8 mouse cellular contexts compared by ENCODE assay signal in genomic region chr1:134556671-134557218, GRCm38 (mm10). TPM values are rescaled to one million over a fixed set of nuclear protein-coding genes. Genes with fewer than 3 reads are reported as not detected.
DNase-seq lines count a peak whose midpoint lies in the region; ATAC-seq and TF ChIP-seq lines count a peak whose summit lies in the region.

No protein-coding gene starts in this region.

- peak overlapping the region; percentile 80 for H3K9ac ChIP-seq in forebrain, embryonic 13.5 days
- H3K9ac ChIP-seq in neural tube, embryonic 15.5 days (replicated peaks) = peak overlapping the region; percentile 76

- no peaks in the 10 kb centered on the region for H3K9me3 ChIP-seq in E14TG2a.4 (ENCODE audit: low read length)
- no peaks in the 10 kb centered on the region for H3K9me3 ChIP-seq in forebrain, embryonic 13.5 days (replicated peaks)
- no peaks in the 10 kb centered on the region for H3K9me3 ChIP-seq in neural tube, embryonic 15.5 days (replicated peaks)

- no peaks in the 10 kb centered on the region; the same call in 1 of the 2 replicates for H3K36me3 ChIP-seq in E14TG2a.4 (ENCODE audit: insufficient read depth, low read length)
- no peaks in the 10 kb centered on the region for H3K36me3 ChIP-seq in forebrain, embryonic 13.5 days (ENCODE audit: poor library complexity, severe bottlenecking)
- H3K36me3 ChIP-seq in neural tube, embryonic 15.5 days = no peaks in the 10 kb centered on the region

- peak overlapping the region; percentile 84 for H3K4me3 ChIP-seq in E14TG2a.4 (replicated peaks; ENCODE audit: low read length)
- peak overlapping the region; percentile 66 for H3K4me3 ChIP-seq in forebrain, embryonic 13.5 days
- peak overlapping the region; percentile 71 for H3K4me3 ChIP-seq in neural tube, embryonic 15.5 days (replicated peaks)

- H3K27me3 ChIP-seq in E14TG2a.4 (ENCODE audit: insufficient read depth, low read length) = no peaks in the 10 kb centered on the region
- no peaks in the 10 kb centered on the region for H3K27me3 ChIP-seq in forebrain, embryonic 13.5 days
- H3K27me3 ChIP-seq in neural tube, embryonic 15.5 days (replicated peaks) = no peaks in the 10 kb centered on the region

- intact Hi-C loops in heart, postnatal 14 days (cut with DNase I) = no loop called here

- ATAC-seq in forebrain, embryonic 13.5 days = peak; percentile 94
- ATAC-seq in neural tube, embryonic 15.5 days (ENCODE audit: low FRiP score) = peak; percentile 95

- no peak for TF ChIP-seq CTCF in E14TG2a.4 (conservative IDR thresholded peaks at IDR 0.05; ENCODE audit: low read length)

- H3K4me1 ChIP-seq in E14TG2a.4 (replicated peaks; ENCODE audit: low read depth, low read length) = peaks cover 66% of the 10 kb centered on the region
- peaks cover 13% of the 10 kb centered on the region; the same call in 1 of the 2 replicates for H3K4me1 ChIP-seq in forebrain, embryonic 13.5 days
- peaks cover 20% of the 10 kb centered on the region for H3K4me1 ChIP-seq in neural tube, embryonic 15.5 days

- peak overlapping the region; percentile 91 for H3K4me2 ChIP-seq in forebrain, embryonic 13.5 days
- peak overlapping the region; percentile 83 for H3K4me2 ChIP-seq in neural tube, embryonic 15.5 days

- under 1% methylated on average over 35 of the region's 35 CpGs for WGBS in forebrain, embryonic 13.5 days
- under 1% methylated on average over 35 of the region's 35 CpGs for WGBS in neural tube, embryonic 15.5 days

- peak; percentile 83 for DNase-seq in c-Kit-positive CD71-positive TER-119-positive erythroid progenitor cells, embryonic 14.5 days (ENCODE audit: low spot score)
- peak; percentile 96 for DNase-seq in heart, postnatal 14 days
- peak; percentile 97 for DNase-seq in layer of hippocampus, adult 11-12 months (ENCODE audit: low spot score)
- peak; percentile 96 to 97 for DNase-seq in lung, adult 18-20 months
- peak; percentile 97 for DNase-seq in testis, postnatal 14 days (ENCODE audit: low spot score)

- H3K27ac ChIP-seq in forebrain, embryonic 13.5 days = peak overlapping the region; percentile 92
- H3K27ac ChIP-seq in neural tube, embryonic 15.5 days (replicated peaks) = peak overlapping the region; percentile 94

RNA-seq across cellular contexts. Expression of gene Kdm5b, which starts 3.2 kb away (rescaled TPM):
- 95.4 and 96.5 TPM in 2 replicates for polyA plus RNA-seq in forebrain, embryonic 13.5 days (2015; fragmentation: Nextera tagmentation; extraction: Ambion mirVana)
- total RNA-seq in heart, postnatal 14 days (2021) = 10 to 100 TPM; 25.5 to 25.8 TPM
- polyA plus RNA-seq in neural tube, embryonic 15.5 days (2015; fragmentation: Nextera tagmentation; extraction: Ambion mirVana) = 59.0 and 59.5 TPM in 2 replicates

RNA-seq across cellular contexts. Expression of gene Mgat4e, which starts 7.3 kb away (rescaled TPM):
- polyA plus RNA-seq in forebrain, embryonic 13.5 days (2015; fragmentation: Nextera tagmentation; extraction: Ambion mirVana) = not detected in 2 replicates
- not detected for total RNA-seq in heart, postnatal 14 days (2021)
- polyA plus RNA-seq in neural tube, embryonic 15.5 days (2015; fragmentation: Nextera tagmentation; extraction: Ambion mirVana) = not detected in 2 replicates

Comparison
In these comparisons a context has a peak if more than half of its experiments do, and no peak if none do; other contexts are left out.
1. Peak in every context shown above with its lines: DNase-seq, ATAC-seq, H3K4me3 ChIP-seq and H3K27ac ChIP-seq.